ENCODE assay signal across 8 mouse cellular contexts in the genomic region with DNA sequence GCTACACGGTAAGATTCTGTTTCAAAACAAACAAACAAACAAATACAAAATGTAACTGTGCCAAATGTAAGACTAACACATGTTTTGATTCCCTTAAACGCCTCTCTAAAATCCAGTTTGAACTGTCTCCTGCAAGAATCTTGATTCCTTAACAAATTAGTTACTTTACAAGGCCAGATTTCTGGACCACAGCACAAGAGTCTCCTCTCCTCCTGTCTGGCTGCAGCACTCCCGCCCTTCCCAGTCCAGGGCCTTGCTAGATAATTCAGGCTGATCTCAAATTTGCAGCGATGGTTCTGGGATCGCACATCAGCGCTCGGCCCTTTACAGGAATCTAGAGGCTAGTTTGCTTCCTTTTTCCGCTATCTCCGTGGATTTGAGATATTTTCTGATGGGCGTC. TPM values are rescaled to one million over a fixed set of nuclear protein-coding genes. Genes with fewer than 3 reads are reported as not detected.
A peak's percentile ranks its signal among the peaks of the same experiment; 100 is the strongest.
DNase-seq lines count a peak whose midpoint lies in the region; ATAC-seq and TF ChIP-seq lines count a peak whose summit lies in the region.

No protein-coding gene starts in this region.

- H3K4me3 ChIP-seq in lung, embryonic 14.5 days (ENCODE audit: low read depth, low read length) = peak overlapping the region; percentile 83
- H3K4me3 ChIP-seq in embryonic facial prominence, embryonic 14.5 days (ENCODE audit: low read depth, low read length) = peak overlapping the region; percentile 88
- H3K4me3 ChIP-seq in limb, embryonic 11.5 days (ENCODE audit: low read depth, low read length) = peak overlapping the region; percentile 82
- peak overlapping the region; percentile 42 for H3K4me3 ChIP-seq in olfactory bulb, adult 2 months (ENCODE audit: insufficient read depth, low read depth, low read length)

- peaks cover 12% of the 10 kb centered on the region; the same call in 1 of the 2 replicates for H3K36me3 ChIP-seq in lung, embryonic 14.5 days (ENCODE audit: insufficient read depth)
- H3K36me3 ChIP-seq in embryonic facial prominence, embryonic 14.5 days (ENCODE audit: control insufficient read depth, insufficient read depth, low read length) = peaks cover 10% of the 10 kb centered on the region; the same call in 1 of the 2 replicates
- no peaks in the 10 kb centered on the region for H3K36me3 ChIP-seq in limb, embryonic 11.5 days (ENCODE audit: control insufficient read depth, insufficient read depth, low read length)

- peaks cover 10% of the 10 kb centered on the region; the same call in 1 of the 2 replicates for H3K4me1 ChIP-seq in lung, embryonic 14.5 days (ENCODE audit: insufficient read depth)
- H3K4me1 ChIP-seq in embryonic facial prominence, embryonic 14.5 days (ENCODE audit: control insufficient read depth, insufficient read depth, low read length) = peaks cover 7% of the 10 kb centered on the region
- peaks cover 14% of the 10 kb centered on the region for H3K4me1 ChIP-seq in limb, embryonic 11.5 days (ENCODE audit: control insufficient read depth, insufficient read depth, low read length)
- peaks cover 16% of the 10 kb centered on the region for H3K4me1 ChIP-seq in olfactory bulb, adult 2 months (ENCODE audit: control insufficient read depth, insufficient read depth, low read length)

- TF ChIP-seq CTCF in lung, embryonic 14.5 days (IDR thresholded peaks at IDR 0.05; ENCODE audit: low read depth) = no peak
- TF ChIP-seq CTCF in olfactory bulb, adult 2 months (IDR thresholded peaks at IDR 0.05; ENCODE audit: insufficient read depth, low read depth, low read length) = no peak

- peaks cover 44% of the 10 kb centered on the region for H3K27me3 ChIP-seq in lung, embryonic 14.5 days (ENCODE audit: insufficient read depth, low read length)
- peaks cover 49% of the 10 kb centered on the region for H3K27me3 ChIP-seq in embryonic facial prominence, embryonic 14.5 days (replicated peaks; ENCODE audit: control insufficient read depth, insufficient read depth, low read length)
- H3K27me3 ChIP-seq in limb, embryonic 11.5 days (ENCODE audit: control insufficient read depth, insufficient read depth, low read length) = peaks cover 49% of the 10 kb centered on the region

- no peak for TF ChIP-seq POLR2A in olfactory bulb, adult 2 months (IDR thresholded peaks at IDR 0.05; ENCODE audit: insufficient read depth, low read depth, low read length)

- no peak for DNase-seq in lung, embryonic 14.5 days
- no peak for DNase-seq in lung, postnatal 10 days
- no peak for DNase-seq in embryonic facial prominence, embryonic 14.5 days (ENCODE audit: low spot score)
- no peak for DNase-seq in limb, embryonic 11.5 days (ENCODE audit: low spot score)
- no peak for DNase-seq in embryo, embryonic 9.5 days (ENCODE audit: extremely low spot score)
- DNase-seq in ovary, postnatal 10 days (ENCODE audit: low spot score) = no peak
- DNase-seq in right cerebral cortex, postnatal 4 days = no peak

- ATAC-seq in lung, embryonic 14.5 days (ENCODE audit: insufficient read depth) = no peak
- no peak for ATAC-seq in embryonic facial prominence, embryonic 14.5 days (ENCODE audit: low read depth)
- no peak for ATAC-seq in limb, embryonic 11.5 days (ENCODE audit: insufficient number of reproducible peaks, low FRiP score, low TSS enrichment, low read depth)

- WGBS in lung, embryonic 14.5 days = 4% methylated on average over 10 of the region's 10 CpGs
- 5% methylated on average over 10 of the region's 10 CpGs for WGBS in embryonic facial prominence, embryonic 14.5 days
- WGBS in limb, embryonic 11.5 days = 5% methylated on average over 10 of the region's 10 CpGs
- 6% methylated on average over 10 of the region's 10 CpGs for WGBS in olfactory bulb, adult 2 months

- peak overlapping the region; percentile 98 for H3K4me2 ChIP-seq in lung, embryonic 14.5 days
- H3K4me2 ChIP-seq in embryonic facial prominence, embryonic 14.5 days (ENCODE audit: low read depth, low read length) = peak overlapping the region; percentile 95
- H3K4me2 ChIP-seq in limb, embryonic 11.5 days (ENCODE audit: low read depth, severe bottlenecking) = peak overlapping the region; percentile 96

- H3K9ac ChIP-seq in lung, embryonic 14.5 days = peak overlapping the region; percentile 87
- H3K9ac ChIP-seq in embryonic facial prominence, embryonic 14.5 days (ENCODE audit: low read depth, low read length) = peak overlapping the region; percentile 90
- H3K9ac ChIP-seq in limb, embryonic 11.5 days (ENCODE audit: low read length) = peak overlapping the region; percentile 22; the same call in 1 of the 2 replicates

- H3K9me3 ChIP-seq in lung, embryonic 14.5 days (ENCODE audit: low read depth, low read length) = no peaks in the 10 kb centered on the region
- H3K9me3 ChIP-seq in embryonic facial prominence, embryonic 14.5 days (ENCODE audit: control insufficient read depth, low read length) = no peaks in the 10 kb centered on the region
- no peaks in the 10 kb centered on the region for H3K9me3 ChIP-seq in limb, embryonic 11.5 days (ENCODE audit: control insufficient read depth, low read length)

- H3K27ac ChIP-seq in lung, embryonic 14.5 days (ENCODE audit: low read depth) = peak overlapping the region; percentile 79
- H3K27ac ChIP-seq in embryonic facial prominence, embryonic 14.5 days (replicated peaks; ENCODE audit: low read depth, low read length) = peak overlapping the region; percentile 91
- H3K27ac ChIP-seq in limb, embryonic 11.5 days (replicated peaks; ENCODE audit: low read depth, low read length) = no peak overlapping the region
- no peak overlapping the region for H3K27ac ChIP-seq in olfactory bulb, adult 2 months (ENCODE audit: insufficient read depth, low read depth, low read length)

RNA-seq across cellular contexts. Expression of a gene that starts 0.7 kb away (rescaled TPM):
- polyA plus RNA-seq in lung, embryonic 14.5 days (2014; fragmentation: Nextera tagmentation; extraction: Ambion mirVana) = 37.9 and 38.0 TPM in 2 replicates
- polyA plus RNA-seq in embryonic facial prominence, embryonic 14.5 days (2014; fragmentation: Nextera tagmentation; extraction: Ambion mirVana) = 39.1 and 40.5 TPM in 2 replicates
- 40.5 and 49.4 TPM in 2 replicates for polyA plus RNA-seq in limb, embryonic 11.5 days (2014; fragmentation: Nextera tagmentation; extraction: Ambion mirVana)
- polyA plus RNA-seq in olfactory bulb, adult 2 months (2012; ENCODE audit: insufficient read depth, insufficient read length, low replicate concordance, missing spikeins) = not detected in 2 replicates

RNA-seq across cellular contexts. Expression of a gene that starts 3.4 kb away (rescaled TPM):
- not detected in 2 replicates for polyA plus RNA-seq in lung, embryonic 14.5 days (2014; fragmentation: Nextera tagmentation; extraction: Ambion mirVana)
- not detected in 2 replicates for polyA plus RNA-seq in embryonic facial prominence, embryonic 14.5 days (2014; fragmentation: Nextera tagmentation; extraction: Ambion mirVana)
- polyA plus RNA-seq in limb, embryonic 11.5 days (2014; fragmentation: Nextera tagmentation; extraction: Ambion mirVana) = 0.15 TPM in 1 of 2 replicates, not detected in the other
- not detected in 2 replicates for polyA plus RNA-seq in olfactory bulb, adult 2 months (2012; ENCODE audit: insufficient read depth, insufficient read length, low replicate concordance, missing spikeins)

RNA-seq across cellular contexts. Expression of a gene that starts 5.4 kb away (rescaled TPM):
- 39.1 and 40.5 TPM in 2 replicates for polyA plus RNA-seq in lung, embryonic 14.5 days (2014; fragmentation: Nextera tagmentation; extraction: Ambion mirVana)
- 45.8 and 55.2 TPM in 2 replicates for polyA plus RNA-seq in embryonic facial prominence, embryonic 14.5 days (2014; fragmentation: Nextera tagmentation; extraction: Ambion mirVana)
- polyA plus RNA-seq in limb, embryonic 11.5 days (2014; fragmentation: Nextera tagmentation; extraction: Ambion mirVana) = 40.6 and 48.9 TPM in 2 replicates
- polyA plus RNA-seq in olfactory bulb, adult 2 months (2012; ENCODE audit: insufficient read depth, insufficient read length, low replicate concordance, missing spikeins) = not detected in 2 replicates

RNA-seq across cellular contexts. Expression of a gene that starts 11.8 kb away (rescaled TPM):
- polyA plus RNA-seq in lung, embryonic 14.5 days (2014; fragmentation: Nextera tagmentation; extraction: Ambion mirVana) = 13.2 and 14.0 TPM in 2 replicates
- polyA plus RNA-seq in embryonic facial prominence, embryonic 14.5 days (2014; fragmentation: Nextera tagmentation; extraction: Ambion mirVana) = 13.9 and 14.4 TPM in 2 replicates
- 5.2 and 5.3 TPM in 2 replicates for polyA plus RNA-seq in limb, embryonic 11.5 days (2014; fragmentation: Nextera tagmentation; extraction: Ambion mirVana)
- polyA plus RNA-seq in olfactory bulb, adult 2 months (2012; ENCODE audit: insufficient read depth, insufficient read length, low replicate concordance, missing spikeins) = not detected in 2 replicates

RNA-seq across cellular contexts. Expression of a gene that starts 13.6 kb away (rescaled TPM):
- 39.9 and 44.1 TPM in 2 replicates for polyA plus RNA-seq in lung, embryonic 14.5 days (2014; fragmentation: Nextera tagmentation; extraction: Ambion mirVana)
- polyA plus RNA-seq in embryonic facial prominence, embryonic 14.5 days (2014; fragmentation: Nextera tagmentation; extraction: Ambion mirVana) = 27.2 and 34.4 TPM in 2 replicates
- 71.1 and 71.6 TPM in 2 replicates for polyA plus RNA-seq in limb, embryonic 11.5 days (2014; fragmentation: Nextera tagmentation; extraction: Ambion mirVana)
- not detected in 2 replicates for polyA plus RNA-seq in olfactory bulb, adult 2 months (2012; ENCODE audit: insufficient read depth, insufficient read length, low replicate concordance, missing spikeins)

Comparison
In these comparisons a context has a peak if more than half of its experiments do, and no peak if none do; other contexts are left out.
1. H3K27ac ChIP-seq: peak in lung, embryonic 14.5 days (single experiment) and embryonic facial prominence, embryonic 14.5 days (single experiment); none in limb, embryonic 11.5 days (single experiment) and olfactory bulb, adult 2 months (single experiment).
2. H3K9ac ChIP-seq: peak in every context shown above with its lines; median percentile 90 in embryonic facial prominence, embryonic 14.5 days; 87 in lung, embryonic 14.5 days; 22 in limb, embryonic 11.5 days.
3. RNA of a gene that starts 0.7 kb away (polyA plus RNA-seq): 40.5 to 49.4 TPM in limb, embryonic 11.5 days, 39.1 to 40.5 TPM in embryonic facial prominence, embryonic 14.5 days and 37.9 to 38.0 TPM in lung, embryonic 14.5 days; not detected in olfactory bulb, adult 2 months; every median in the first group is over 10 times any median in the second.
4. RNA of a gene that starts 5.4 kb away (polyA plus RNA-seq): 45.8 to 55.2 TPM in embryonic facial prominence, embryonic 14.5 days, 40.6 to 48.9 TPM in limb, embryonic 11.5 days and 39.1 to 40.5 TPM in lung, embryonic 14.5 days; not detected in olfactory bulb, adult 2 months; every median in the first group is over 10 times any median in the second.
5. Peak in every context shown above with its lines, with median percentiles within 50 percentile points of each other: H3K4me2 ChIP-seq and H3K4me3 ChIP-seq.